Mouse (Mus musculus) forebrain, embryonic 16.5 days (tissue): Measurements from ENCODE around the gene Syne1. TPM values are rescaled to one million over a fixed set of nuclear protein-coding genes. Genes with fewer than 3 reads are reported as not detected.

Experiments
- ATAC-seq: fragments of 200-750 bp; cut with Nextera tagmentation; 2 replicates; pipeline ENCODE4 v1.8.0; 2017; ENCODE audit warnings: mild to moderate bottlenecking, moderate library complexity
- H3K27ac ChIP-seq: fragments of 300-500 bp; sonication (generic); 2 replicates; pipeline ENCODE4 v1.5.1; 2014; ENCODE audit warnings: low read length, control low read depth
- H3K27me3 ChIP-seq: fragments of 300-500 bp; sonication (generic); replicated peaks from 2 replicates; pipeline ENCODE4 v1.6.1; 2014; ENCODE audit warnings: low read length; ENCODE audit not compliant: control insufficient read depth, insufficient read depth
- H3K36me3 ChIP-seq: fragments of 300-500 bp; sonication (generic); 2 replicates; pipeline ENCODE4 v1.6.1; 2014; ENCODE audit not compliant: control insufficient read depth, insufficient read depth
- H3K4me1 ChIP-seq: fragments of 300-500 bp; sonication (generic); replicated peaks from 2 replicates; pipeline ENCODE4 v1.6.1; 2014; ENCODE audit warnings: low read length; ENCODE audit not compliant: control insufficient read depth, insufficient read depth
- H3K4me2 ChIP-seq: fragments of 300-500 bp; sonication (generic); 2 replicates; pipeline ENCODE4 v1.6.1; 2014; ENCODE audit warnings: mild to moderate bottlenecking, low read length, control low read depth
- H3K4me3 ChIP-seq: fragments of 300-500 bp; sonication (generic); replicated peaks from 2 replicates; pipeline ENCODE4 v1.5.1; 2014; ENCODE audit warnings: mild to moderate bottlenecking, low read length, control low read depth
- H3K9ac ChIP-seq: fragments of 300-500 bp; sonication (generic); replicated peaks from 2 replicates; pipeline ENCODE4 v1.6.1; 2014; ENCODE audit warnings: low read depth, low read length, control low read depth
- H3K9me3 ChIP-seq: fragments of 300-500 bp; sonication (generic); 2 replicates; pipeline ENCODE4 v1.6.1; 2016; ENCODE audit warnings: low read length; ENCODE audit not compliant: control insufficient read depth
- WGBS: fragments of 180-500 bp; shearing (Covaris S2); extraction: QIAGEN DNeasy Blood & Tissue Kit; methylation state at CpG from one replicate; pipeline ENCODE4 v1.1.7; 2014; 5-methylcytosine and 5-hydroxymethylcytosine counted together
- polyA plus RNA-seq: library from polyadenylated mRNA; unstranded; fragments of >200 nt; fragmentation: Nextera tagmentation; extraction: Ambion mirVana; gene quantifications from 2 replicates; pipeline ENCODE4 v1.2.1, GENCODE M21; 2015

The Syne1 gene
- polyA plus RNA-seq, 1 experiment from 2014 or later: 7.5 TPM

GRCm38 (mm10) chr10:5546428-5546827 is 4.9 kb downstream of the Syne1 start:
- no peak for ATAC-seq

GRCm38 (mm10) chr10:5528284-5528683 is 23.0 kb downstream of the Syne1 start:
- H3K9me3 ChIP-seq: no peaks in the 10 kb centered on the region
- H3K27me3 ChIP-seq: no peaks in the 10 kb centered on the region
- H3K4me1 ChIP-seq: no peaks in the 10 kb centered on the region
- no peak overlapping the region for H3K4me2 ChIP-seq
- no peak overlapping the region for H3K9ac ChIP-seq
- WGBS: 84% methylated on average over 1 of the region's 1 CpGs
- H3K27ac ChIP-seq: no peak overlapping the region
- H3K36me3 ChIP-seq: no peaks in the 10 kb centered on the region
- no peak overlapping the region for H3K4me3 ChIP-seq
- ATAC-seq: no peak

More at GRCm38 (mm10) chr10:5546428-5546827, 4.9 kb downstream of the Syne1 start:
- Histone ChIP-seq H3K4me1 (peaks cover 8% of the 10 kb centered on the region), H3K9me3 (no peaks in the 10 kb centered on the region), H3K9ac (no peak overlapping the region), H3K36me3 (no peaks in the 10 kb centered on the region), H3K27me3 (no peaks in the 10 kb centered on the region), H3K4me2 (no peak overlapping the region), H3K4me3 (no peak overlapping the region), H3K27ac (no peak overlapping the region)
- 94% methylated on average over 5 of the region's 5 CpGs for WGBS

GRCm38 (mm10) chr10:5527634-5528033 is 23.6 kb downstream of the Syne1 start:
- ATAC-seq: no peak
- Histone ChIP-seq H3K9me3 (no peaks in the 10 kb centered on the region), H3K27ac (no peak overlapping the region), H3K27me3 (no peaks in the 10 kb centered on the region), H3K4me2 (no peak overlapping the region), H3K4me3 (no peak overlapping the region), H3K4me1 (no peaks in the 10 kb centered on the region), H3K9ac (no peak overlapping the region), H3K36me3 (no peaks in the 10 kb centered on the region)
- WGBS: 78% methylated on average over 4 of the region's 4 CpGs

GRCm38 (mm10) chr10:5522904-5523303 is 28.4 kb downstream of the Syne1 start:
- Histone ChIP-seq H3K9me3 (no peaks in the 10 kb centered on the region), H3K4me2 (no peak overlapping the region), H3K4me1 (no peaks in the 10 kb centered on the region), H3K9ac (no peak overlapping the region), H3K36me3 (no peaks in the 10 kb centered on the region), H3K4me3 (no peak overlapping the region), H3K27me3 (no peaks in the 10 kb centered on the region), H3K27ac (no peak overlapping the region)
- ATAC-seq: no peak
- WGBS: 93% methylated on average over 4 of the region's 4 CpGs

GRCm38 (mm10) chr10:5522276-5522675 is 29.0 kb downstream of the Syne1 start:
- Histone ChIP-seq H3K9me3 (no peaks in the 10 kb centered on the region), H3K27ac (no peak overlapping the region), H3K36me3 (no peaks in the 10 kb centered on the region), H3K4me1 (no peaks in the 10 kb centered on the region), H3K4me2 (no peak overlapping the region), H3K27me3 (no peaks in the 10 kb centered on the region), H3K9ac (no peak overlapping the region), H3K4me3 (no peak overlapping the region)
- WGBS: 93% methylated on average over 3 of the region's 3 CpGs
- ATAC-seq: no peak

- no peak overlapping the region for H3K4me2 ChIP-seq
- 56% methylated on average over 1 of the region's 1 CpGs for WGBS
- ATAC-seq: no peak
These were observed 30.6 kb downstream of the Syne1 start for GRCm38 (mm10) chr10:5520695-5521094.

GRCm38 (mm10) chr10:5515330-5515729 is 36.0 kb downstream of the Syne1 start:
- Histone ChIP-seq H3K9me3 (no peaks in the 10 kb centered on the region), H3K27me3 (no peaks in the 10 kb centered on the region), H3K27ac (no peak overlapping the region), H3K4me3 (no peak overlapping the region), H3K4me2 (no peak overlapping the region), H3K36me3 (no peaks in the 10 kb centered on the region), H3K4me1 (no peaks in the 10 kb centered on the region), H3K9ac (no peak overlapping the region)
- WGBS: 1% methylated on average over 3 of the region's 3 CpGs
- ATAC-seq: no peak

More at GRCm38 (mm10) chr10:5520695-5521094, 30.6 kb downstream of the Syne1 start:
- H3K4me1 ChIP-seq: no peaks in the 10 kb centered on the region
- H3K9me3 ChIP-seq: no peaks in the 10 kb centered on the region
- no peak overlapping the region for H3K27ac ChIP-seq
- no peak overlapping the region for H3K4me3 ChIP-seq
- H3K9ac ChIP-seq: no peak overlapping the region
- no peaks in the 10 kb centered on the region for H3K27me3 ChIP-seq
- no peaks in the 10 kb centered on the region for H3K36me3 ChIP-seq

- Histone ChIP-seq H3K4me1 (no peaks in the 10 kb centered on the region), H3K4me2 (no peak overlapping the region), H3K27me3 (no peaks in the 10 kb centered on the region), H3K9ac (no peak overlapping the region), H3K4me3 (no peak overlapping the region), H3K27ac (no peak overlapping the region), H3K36me3 (no peaks in the 10 kb centered on the region), H3K9me3 (no peaks in the 10 kb centered on the region)
- ATAC-seq: no peak
- 87% methylated on average over 8 of the region's 8 CpGs for whole genome bisulfite sequencing
These were observed 37.1 kb downstream of the Syne1 start for GRCm38 (mm10) chr10:5514134-5514533.

GRCm38 (mm10) chr10:5512285-5512684 is 39.0 kb downstream of the Syne1 start:
- Histone ChIP-seq H3K36me3 (no peaks in the 10 kb centered on the region), H3K9ac (no peak overlapping the region), H3K4me1 (0 out of 2 replicates have a peak, but pooled peaks cover 2% of the 10 kb centered on the region), H3K27ac (no peak overlapping the region), H3K4me3 (no peak overlapping the region), H3K9me3 (no peaks in the 10 kb centered on the region), H3K4me2 (no peak overlapping the region), H3K27me3 (no peaks in the 10 kb centered on the region)
- ATAC-seq: no peak

- no peak overlapping the region for H3K27ac ChIP-seq
- H3K36me3 ChIP-seq: no peaks in the 10 kb centered on the region
- 79% methylated on average over 3 of the region's 3 CpGs for WGBS
- H3K4me2 ChIP-seq: no peak overlapping the region
- no peaks in the 10 kb centered on the region for H3K27me3 ChIP-seq
- H3K9me3 ChIP-seq: no peaks in the 10 kb centered on the region
- H3K4me3 ChIP-seq: no peak overlapping the region
- no peak for ATAC-seq
- H3K9ac ChIP-seq: no peak overlapping the region
- 0 out of 2 replicates have a peak, but pooled peaks cover 2% of the 10 kb centered on the region for H3K4me1 ChIP-seq
These were observed 39.9 kb downstream of the Syne1 start for GRCm38 (mm10) chr10:5511403-5511802.
